Mouse (Mus musculus) stomach, postnatal 0 days (tissue): ENCODE data around the gene Gm10031. TPM values are rescaled to one million over a fixed set of nuclear protein-coding genes. Genes with fewer than 3 reads are reported as not detected.

Experiments
- ATAC-seq: fragments of 200-750 bp; cut with Nextera tagmentation; 2 replicates; pipeline ENCODE4 v1.8.0; 2017; ENCODE audit not compliant: low FRiP score, low TSS enrichment
- DNase-seq: peaks from one replicate; pipeline ENCODE4 v3.0.0-alpha.2; 2016; ENCODE audit warnings: low spot score
- H3K27ac ChIP-seq: fragments of 300-500 bp; sonication (generic); replicated peaks from 2 replicates; pipeline ENCODE4 v1.5.1; 2014; ENCODE audit warnings: mild to moderate bottlenecking, control low read depth
- H3K27me3 ChIP-seq: fragments of 300-500 bp; sonication (generic); 2 replicates; pipeline ENCODE4 v1.6.1; 2014; ENCODE audit warnings: low read length; ENCODE audit not compliant: control insufficient read depth, insufficient read depth
- H3K36me3 ChIP-seq: fragments of 300-500 bp; sonication (generic); 2 replicates; pipeline ENCODE4 v1.6.1; 2014; ENCODE audit warnings: low read length, mixed read lengths; ENCODE audit not compliant: control insufficient read depth, insufficient read depth
- H3K4me1 ChIP-seq: fragments of 300-500 bp; sonication (generic); replicated peaks from 2 replicates; pipeline ENCODE4 v1.6.1; 2014; ENCODE audit warnings: antibody characterized with exemption; ENCODE audit not compliant: control insufficient read depth, insufficient read depth
- H3K4me2 ChIP-seq: fragments of 300-500 bp; sonication (generic); replicated peaks from 2 replicates; pipeline ENCODE4 v1.6.1; 2014; ENCODE audit warnings: low read depth, mild to moderate bottlenecking, control low read depth, moderate library complexity
- H3K4me3 ChIP-seq: fragments of 300-500 bp; sonication (generic); 2 replicates; pipeline ENCODE4 v1.5.1; 2014; ENCODE audit warnings: low read depth, low read length, control low read depth
- H3K9ac ChIP-seq: fragments of 300-500 bp; sonication (generic); 2 replicates; pipeline ENCODE4 v1.6.1; 2014; ENCODE audit warnings: mild to moderate bottlenecking, low read length, control low read depth, mixed read lengths
- H3K9me3 ChIP-seq: fragments of 300-500 bp; sonication (generic); 2 replicates; pipeline ENCODE4 v1.6.1; 2016; ENCODE audit warnings: low read length; ENCODE audit not compliant: control insufficient read depth
- CTCF ChIP-seq: IDR thresholded peaks from 2 replicates; pipeline ENCODE4 v1.5.1; 2016; ENCODE audit warnings: antibody characterized with exemption, low read depth, mild to moderate bottlenecking, moderate library complexity
- EP300 ChIP-seq: optimal IDR thresholded peaks from 2 replicates; pipeline ENCODE3; 2016; ENCODE audit warnings: antibody characterized with exemption
- WGBS: fragments of 180-500 bp; shearing (Covaris S2); extraction: QIAGEN DNeasy Blood & Tissue Kit; methylation state at CpG from one replicate; pipeline ENCODE4 v1.1.7; 2014; 5-methylcytosine and 5-hydroxymethylcytosine counted together
- polyA plus RNA-seq: library from polyadenylated mRNA; unstranded; fragments of >200 nt; fragmentation: Nextera tagmentation; extraction: Ambion mirVana; gene quantifications from 2 replicates; pipeline ENCODE4 v1.2.1, GENCODE M21; 2015

Gm10031 gene
- polyA plus RNA-seq, 1 experiment from 2014 or later = 0.62 TPM

- peak within 1 kb of the TSS; percentile 99 for H3K4me3 ChIP-seq
- TF ChIP-seq EP300 (no peak), CTCF (0 out of 2 replicates have a peak, but pooled peaks have one; percentile 7)
- no peaks in the 10 kb centered on the region for H3K9me3 ChIP-seq
- peak within 1 kb of the TSS; percentile 78 for H3K4me2 ChIP-seq
- no peaks in the 10 kb centered on the region for H3K36me3 ChIP-seq
- H3K27me3 ChIP-seq = no peaks in the 10 kb centered on the region
- H3K27ac ChIP-seq = peak within 1 kb of the TSS; percentile 93
- 7% methylated on average over 59 of the region's 60 CpGs for WGBS
- DNase-seq = peak; percentile 92
- peak within 1 kb of the TSS; percentile 100 for H3K9ac ChIP-seq
- ATAC-seq = peak; percentile 98
- H3K4me1 ChIP-seq = peaks cover 2% of the 10 kb centered on the region; the same call in 1 of the 2 replicates
Measured at GRCm38 (mm10) chr1:156558024-156558930, 34.5 kb downstream of the Gm10031 start, which contains the start of gene Abl2. Abl2 (plus strand) TSS chr1:156558786.

DNA sequence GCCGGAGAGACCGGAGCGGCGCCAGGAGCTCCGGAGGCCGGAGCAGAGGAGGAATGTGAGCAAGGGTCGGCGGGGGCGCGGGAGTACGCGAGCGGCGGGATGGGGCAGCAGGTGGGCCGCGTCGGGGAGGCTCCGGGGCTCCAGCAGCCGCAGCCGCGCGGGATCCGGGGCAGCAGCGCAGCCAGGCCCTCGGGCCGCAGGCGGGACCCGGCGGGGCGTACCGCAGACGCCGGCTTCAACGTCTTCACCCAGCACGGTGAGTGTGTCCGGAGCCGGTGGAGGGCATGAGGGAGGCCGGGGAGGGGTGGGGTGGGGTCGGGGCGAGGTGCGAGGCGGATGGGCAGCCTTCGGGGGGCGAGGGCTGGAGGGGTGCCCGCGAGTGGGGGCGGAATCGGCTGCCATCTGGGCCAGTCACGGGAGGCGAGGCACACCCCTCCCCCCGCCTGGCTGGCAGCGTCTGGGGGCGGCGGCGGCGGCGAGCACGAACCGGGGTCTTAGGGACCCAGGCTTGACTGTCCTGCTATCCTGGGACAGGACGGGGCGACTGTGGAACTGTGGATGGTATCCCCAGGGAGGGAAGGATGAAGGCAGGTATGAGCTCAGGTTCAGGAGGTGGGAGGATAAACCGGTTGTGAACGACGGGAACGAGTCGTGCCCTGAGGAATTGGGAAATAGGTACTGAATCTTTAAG lies 35.3 kb downstream of the Gm10031 start:
- peak overlapping the region; percentile 100 for H3K9ac ChIP-seq
- ATAC-seq (peak; percentile 62), DNase-seq (peak; percentile 67)
- TF ChIP-seq CTCF = no peak
- no peak for TF ChIP-seq EP300
- H3K4me3 ChIP-seq = peak overlapping the region; percentile 99
- no peaks in the 10 kb centered on the region for H3K27me3 ChIP-seq
- H3K4me2 ChIP-seq = peak overlapping the region; percentile 78
- peaks cover 2% of the 10 kb centered on the region; the same call in 1 of the 2 replicates for H3K4me1 ChIP-seq
- under 1% methylated on average over 60 of the region's 66 CpGs for WGBS
- no peaks in the 10 kb centered on the region for H3K9me3 ChIP-seq
- H3K27ac ChIP-seq = peak overlapping the region; percentile 93
- no peaks in the 10 kb centered on the region for H3K36me3 ChIP-seq

DNA sequence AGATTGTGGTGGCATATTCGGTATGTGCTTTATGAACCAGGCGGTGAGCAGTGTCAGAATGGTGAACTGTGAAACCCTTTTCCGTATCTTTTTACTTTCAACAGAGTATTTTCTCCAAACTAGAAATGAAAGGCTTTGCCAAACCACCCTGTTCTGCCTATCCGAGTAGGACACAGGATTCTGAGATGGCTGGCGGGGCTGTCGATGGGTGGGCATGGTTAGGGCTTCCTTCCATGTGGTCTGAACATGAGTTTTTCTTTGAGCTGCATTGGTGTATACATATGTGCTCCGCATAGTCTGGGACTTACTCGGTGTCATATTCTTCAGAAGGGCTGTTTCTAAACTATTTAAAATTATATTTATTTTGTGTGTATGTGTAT lies 35.8 kb downstream of the Gm10031 start:
- ATAC-seq = no peak
- Histone ChIP-seq H3K27ac (peak overlapping the region; percentile 93; the same call in 1 of the 2 replicates), H3K36me3 (no peaks in the 10 kb centered on the region), H3K4me3 (peak overlapping the region; percentile 99), H3K9me3 (no peaks in the 10 kb centered on the region), H3K4me1 (peaks cover 2% of the 10 kb centered on the region; the same call in 1 of the 2 replicates), H3K4me2 (peak overlapping the region; percentile 78), H3K9ac (peak overlapping the region; percentile 100), H3K27me3 (no peaks in the 10 kb centered on the region)
- TF ChIP-seq EP300 = no peak
- TF ChIP-seq CTCF = no peak
- peak; percentile 17 for DNase-seq
- 4% methylated on average over 8 of the region's 8 CpGs for WGBS

GRCm38 (mm10) chr1:156560500-156560899 lies 36.7 kb downstream of the Gm10031 start:
- Histone ChIP-seq H3K36me3 (no peaks in the 10 kb centered on the region), H3K9me3 (no peaks in the 10 kb centered on the region), H3K27ac (no peak overlapping the region), H3K9ac (no peak overlapping the region), H3K4me1 (peaks cover 2% of the 10 kb centered on the region; the same call in 1 of the 2 replicates), H3K4me2 (0 out of 2 replicates have a peak overlapping the region, but pooled peaks have one; percentile 3), H3K27me3 (no peaks in the 10 kb centered on the region), H3K4me3 (no peak overlapping the region)
- ATAC-seq (no peak), DNase-seq (no peak)
- no peak for TF ChIP-seq EP300
- no peak for TF ChIP-seq CTCF
- WGBS = 89% methylated on average over 9 of the region's 9 CpGs

DNA sequence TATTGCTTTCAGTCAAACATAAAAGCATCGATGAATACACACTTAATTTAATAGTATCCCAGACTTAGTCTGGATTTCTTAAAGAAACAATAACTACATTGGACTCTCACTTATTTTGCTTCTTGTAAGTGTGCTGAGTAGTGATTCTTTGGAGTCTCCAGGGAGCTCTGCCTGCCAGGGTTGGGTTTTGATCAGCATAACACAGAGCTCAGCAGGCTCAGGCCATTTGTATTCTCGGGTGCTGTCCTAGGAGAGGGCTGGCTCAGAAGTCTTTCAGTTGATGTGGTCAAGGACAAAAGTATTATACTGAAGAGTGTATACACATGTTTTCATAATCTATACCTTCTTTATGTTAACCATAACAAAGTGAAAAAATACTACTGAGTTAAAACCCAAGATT lies 41.5 kb downstream of the Gm10031 start:
- DNase-seq (no peak), ATAC-seq (no peak)
- Histone ChIP-seq H3K36me3 (no peaks in the 10 kb centered on the region), H3K27me3 (no peaks in the 10 kb centered on the region), H3K4me2 (no peak overlapping the region), H3K4me3 (no peak overlapping the region), H3K27ac (no peak overlapping the region), H3K9me3 (no peaks in the 10 kb centered on the region), H3K4me1 (no peaks in the 10 kb centered on the region), H3K9ac (no peak overlapping the region)
- WGBS = 69% methylated on average over 2 of the region's 2 CpGs
- TF ChIP-seq CTCF (no peak), EP300 (no peak)
